Mouse (Mus musculus) gastrocnemius, postnatal 25 days (tissue): ENCODE data around the gene Mdh1b. TPM values are rescaled to one million over a fixed set of nuclear protein-coding genes. Genes with fewer than 3 reads are reported as not detected.

Source experiments
- DNase-seq: peaks from one replicate; pipeline ENCODE4 v3.0.0; 2022
- total RNA-seq, 2 experiments: library from RNA; stranded (reverse); gene quantifications; 1 replicate in 1 of 2; 2 replicates in 1 of 2; pipeline ENCODE4 v1.2.3; 2021

Gene Mdh1b
- total RNA-seq, 2 experiments from 2014 or later, result not detected

DNA sequence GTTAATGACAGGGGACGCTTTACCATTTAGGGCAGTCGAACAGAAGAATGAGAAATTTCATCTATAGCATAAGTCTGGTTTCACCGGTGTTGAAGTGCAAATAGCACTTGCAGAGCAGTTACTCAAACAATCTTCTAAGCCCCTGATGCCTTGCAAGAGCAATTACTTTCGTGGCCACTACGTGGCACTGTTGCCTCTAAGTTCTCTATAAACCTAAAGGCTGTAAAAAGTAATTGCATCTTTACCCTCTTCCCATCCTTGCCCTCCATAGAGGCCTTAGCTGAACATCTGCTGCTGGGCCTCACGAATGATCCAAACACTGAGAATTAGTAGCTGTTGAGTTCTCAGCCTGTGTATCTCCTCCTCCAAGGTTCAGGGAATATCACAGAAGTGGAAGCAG, 72.1 kb downstream of the Mdh1b start:
- DNase-seq, result no peak

Other genes with a start within 250 kb of the Mdh1b start
- not detected for gene Gm39653, start 114.3 kb downstream of the Mdh1b start, total RNA-seq
- gene Dytn, start 43.4 kb downstream of the Mdh1b start, total RNA-seq, result not detected
- 10 to 100 TPM; 20.8 TPM for gene Fastkd2, start 296 bp upstream of the Mdh1b start, total RNA-seq
- not detected for gene 4933402D24Rik, start 38.9 kb upstream of the Mdh1b start, total RNA-seq